Mouse (Mus musculus) hindbrain, embryonic 10.5 days (tissue): ENCODE data around the gene Atxn7l3. TPM values are rescaled to one million over a fixed set of nuclear protein-coding genes. Genes with fewer than 3 reads are reported as not detected.

Experiments
- DNase-seq: peaks from one replicate; pipeline ENCODE4 v3.0.0-alpha.2; 2017; ENCODE audit warnings: low spot score
- H3K27ac ChIP-seq: fragments of 300-500 bp; sonication (generic); 2 replicates; pipeline ENCODE4 v1.5.1; 2016; ENCODE audit warnings: mild to moderate bottlenecking, moderate library complexity
- H3K27me3 ChIP-seq: fragments of 300-500 bp; sonication (generic); 2 replicates; pipeline ENCODE4 v1.6.1; 2016; ENCODE audit warnings: mild to moderate bottlenecking; ENCODE audit not compliant: poor library complexity, insufficient read depth, severe bottlenecking
- H3K36me3 ChIP-seq: fragments of 300-500 bp; sonication (generic); 2 replicates; pipeline ENCODE4 v1.6.1; 2016; ENCODE audit warnings: mild to moderate bottlenecking, moderate library complexity
- H3K4me1 ChIP-seq: fragments of 300-500 bp; sonication (generic); replicated peaks from 2 replicates; pipeline ENCODE4 v1.6.1; 2016; ENCODE audit warnings: mild to moderate bottlenecking
- H3K4me3 ChIP-seq: fragments of 300-500 bp; sonication (generic); 2 replicates; pipeline ENCODE4 v1.5.1; 2016; ENCODE audit warnings: mild to moderate bottlenecking, moderate library complexity
- H3K9me3 ChIP-seq: fragments of 300-500 bp; sonication (generic); 2 replicates; pipeline ENCODE4 v1.6.1; 2016; ENCODE audit warnings: mild to moderate bottlenecking, moderate library complexity
- WGBS: fragments of 180-500 bp; shearing (Covaris S2); methylation state at CpG from one replicate; pipeline ENCODE4 v1.1.7; 2016; 5-methylcytosine and 5-hydroxymethylcytosine counted together
- polyA plus RNA-seq: library from polyadenylated mRNA; unstranded; fragments of >200 nt; fragmentation: Nextera tagmentation; extraction: Ambion mirVana; gene quantifications from 2 replicates; pipeline ENCODE4 v1.2.1, GENCODE M21; 2016

Gene Atxn7l3
- polyA plus RNA-seq, 1 experiment from 2014 or later: 18.7 TPM

DNA sequence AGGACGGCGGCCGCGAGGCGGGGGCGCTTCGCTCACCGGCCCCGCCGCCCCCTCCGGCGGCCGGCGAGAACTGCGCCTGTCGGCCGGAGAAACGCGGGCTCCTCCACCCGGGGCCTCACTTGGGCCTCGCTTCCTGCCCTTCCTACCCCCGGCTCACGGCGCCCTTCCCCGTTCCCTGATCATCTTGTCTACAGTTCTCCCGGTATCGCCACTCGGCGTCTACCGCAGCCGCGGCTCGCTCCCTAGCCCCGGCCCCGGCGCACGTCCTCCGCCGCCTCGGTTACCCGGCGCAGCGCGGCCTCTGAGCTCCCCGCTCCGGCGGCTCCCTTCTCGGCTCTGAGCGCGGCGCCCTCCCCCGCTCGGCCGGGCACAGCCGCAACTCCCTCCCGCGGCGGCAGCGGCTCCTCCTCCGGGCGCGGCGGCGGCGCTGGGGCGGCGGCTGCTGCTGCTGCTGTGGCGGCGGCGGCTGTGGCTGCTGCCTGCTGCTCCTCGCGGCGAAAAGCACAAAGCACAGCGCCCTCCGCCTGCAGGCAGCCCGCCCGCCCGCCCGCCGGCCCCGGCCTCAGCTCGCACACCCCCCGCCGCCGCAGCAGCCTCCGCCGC, 21.0 kb upstream of the Atxn7l3 start:
- Histone ChIP-seq H3K9me3 (no peaks in the 10 kb centered on the region), H3K4me1 (peaks cover 39% of the 10 kb centered on the region), H3K27me3 (no peaks in the 10 kb centered on the region; the same call in 1 of the 2 replicates), H3K36me3 (peaks cover 34% of the 10 kb centered on the region), H3K4me3 (peak overlapping the region; percentile 100), H3K27ac (peak overlapping the region; percentile 100)
- WGBS: under 1% methylated on average over 86 of the region's 87 CpGs
- DNase-seq: peak; percentile 68

DNA sequence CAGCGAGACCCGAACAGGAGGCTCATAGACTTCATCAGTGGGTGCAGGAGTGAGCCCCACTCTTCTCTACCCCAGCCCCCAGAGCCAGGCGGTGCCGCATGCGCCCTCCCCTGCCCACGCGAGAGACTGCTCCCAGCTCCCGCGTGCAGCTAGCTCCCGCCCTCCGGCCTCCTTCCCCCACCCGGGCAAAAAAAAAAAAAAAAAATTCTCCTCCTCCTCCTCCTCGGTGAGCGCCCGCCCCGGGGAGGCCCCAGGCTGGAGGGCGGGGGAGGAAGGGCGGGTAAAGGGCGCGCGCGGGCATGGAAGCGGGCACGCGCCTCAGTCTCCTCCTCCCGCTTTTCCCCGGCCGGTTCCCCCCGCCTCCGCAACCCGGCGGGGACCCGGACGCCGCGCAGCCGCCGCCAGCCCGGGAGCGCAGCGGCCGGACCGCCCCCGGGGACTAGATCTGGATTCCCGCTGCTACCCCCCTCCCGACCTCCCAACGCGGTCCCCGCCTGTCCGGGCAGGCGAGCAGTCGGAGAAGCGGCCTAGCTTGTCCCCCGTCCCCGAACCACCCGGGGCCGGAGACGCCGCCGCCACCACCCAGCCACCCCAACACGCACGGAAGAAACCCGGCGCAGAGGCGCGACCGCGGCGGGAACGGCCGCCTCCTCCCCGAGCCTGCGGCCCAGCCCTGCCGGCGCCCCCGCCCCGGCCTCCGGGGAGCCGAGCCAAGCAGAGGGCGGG, 20.3 kb upstream of the Atxn7l3 start:
- Histone ChIP-seq H3K27ac (peak overlapping the region; percentile 100), H3K4me3 (peak overlapping the region; percentile 100), H3K9me3 (no peaks in the 10 kb centered on the region), H3K27me3 (no peaks in the 10 kb centered on the region), H3K36me3 (peaks cover 41% of the 10 kb centered on the region), H3K4me1 (peaks cover 44% of the 10 kb centered on the region)
- under 1% methylated on average over 72 of the region's 80 CpGs for WGBS
- peak; percentile 85 for DNase-seq

DNA sequence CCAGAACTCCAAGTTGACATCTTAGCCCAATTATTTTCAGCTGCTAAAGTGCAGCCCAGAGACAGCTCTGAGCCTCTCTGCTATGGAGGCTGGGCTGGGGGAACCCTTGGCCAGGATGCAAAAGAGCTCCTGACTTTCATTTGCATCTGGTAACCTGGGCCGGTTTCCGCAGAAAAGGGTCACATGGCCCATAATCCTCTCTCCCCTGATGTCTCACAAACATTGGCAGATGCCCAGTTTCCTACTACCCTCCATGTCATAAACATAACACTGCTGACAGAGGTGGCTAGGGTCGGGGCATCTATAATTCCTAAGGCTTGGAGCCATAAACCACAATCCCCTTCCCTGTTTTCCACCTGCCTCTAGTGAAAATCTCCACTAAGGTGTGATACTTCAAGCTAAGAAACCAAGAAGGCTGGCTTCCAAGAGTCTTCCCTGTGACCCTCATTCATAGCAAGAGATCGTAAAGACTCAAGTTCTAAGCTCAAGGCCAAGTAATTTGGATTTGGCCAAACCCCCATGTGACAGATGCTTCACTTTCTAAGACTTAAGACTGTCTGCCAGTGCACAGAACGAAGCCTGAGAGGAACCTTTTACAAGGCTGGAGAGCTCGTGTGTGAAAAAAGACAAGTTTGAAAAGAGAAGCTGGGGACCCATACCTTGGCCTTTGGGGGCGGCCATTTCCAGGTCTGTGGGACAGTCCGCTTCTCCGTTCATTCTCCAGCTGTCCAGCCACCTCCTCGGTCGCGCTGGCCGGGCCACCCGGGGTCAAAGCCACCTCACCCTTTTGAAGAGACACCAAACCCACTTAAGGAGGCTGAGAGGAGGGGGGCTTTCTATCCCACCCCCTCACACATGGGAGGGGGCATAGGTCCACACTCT, 19.5 kb upstream of the Atxn7l3 start:
- Histone ChIP-seq H3K4me3 (peak overlapping the region; percentile 100), H3K27me3 (no peaks in the 10 kb centered on the region), H3K27ac (peak overlapping the region; percentile 100), H3K9me3 (no peaks in the 10 kb centered on the region), H3K36me3 (peaks cover 49% of the 10 kb centered on the region), H3K4me1 (peaks cover 51% of the 10 kb centered on the region)
- no peak for DNase-seq
- 21% methylated on average over 14 of the region's 14 CpGs for WGBS

DNA sequence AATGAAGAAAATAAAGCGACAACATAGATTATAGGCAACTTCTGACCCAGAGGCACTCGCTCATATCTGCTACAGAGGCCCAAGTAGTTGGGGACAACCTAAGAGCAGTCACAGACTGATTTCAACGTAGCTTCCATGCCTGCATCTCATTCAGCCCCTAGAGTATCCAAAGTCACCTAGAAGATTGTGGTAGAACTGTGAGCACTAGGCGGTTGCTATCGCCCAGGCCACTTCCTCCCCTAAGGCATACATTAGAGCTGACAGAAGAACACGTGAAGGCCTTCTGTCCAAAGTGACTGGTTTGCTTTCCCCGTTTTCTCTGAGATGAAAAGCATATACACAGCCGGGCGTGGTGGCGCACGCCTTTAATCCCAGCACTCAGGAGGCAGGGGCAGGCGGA, 17.9 kb upstream of the Atxn7l3 start:
- WGBS: 89% methylated on average over 12 of the region's 12 CpGs
- DNase-seq: no peak
- Histone ChIP-seq H3K36me3 (peaks cover 65% of the 10 kb centered on the region), H3K9me3 (no peaks in the 10 kb centered on the region), H3K4me3 (no peak overlapping the region), H3K27ac (no peak overlapping the region), H3K4me1 (peaks cover 53% of the 10 kb centered on the region), H3K27me3 (no peaks in the 10 kb centered on the region)

DNA sequence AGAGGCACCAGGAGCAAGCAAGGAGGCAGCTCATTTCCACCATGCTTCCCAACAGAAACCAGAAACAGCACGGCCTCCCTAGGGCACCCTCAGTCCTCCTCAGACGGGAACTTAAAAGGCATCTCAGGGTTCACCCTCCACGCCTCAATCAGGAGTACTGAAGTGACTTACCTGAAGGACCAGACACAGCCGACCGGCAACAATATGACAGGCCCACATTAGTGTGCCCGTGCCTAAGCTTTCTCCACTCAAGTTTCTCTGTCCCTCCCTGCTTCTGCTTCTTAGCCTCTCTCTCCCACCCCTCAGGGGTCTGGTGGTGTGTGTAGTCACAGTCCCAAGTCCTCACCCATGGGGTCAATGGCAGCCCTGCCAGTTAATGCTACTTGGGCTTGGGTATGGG, 16.2 kb upstream of the Atxn7l3 start:
- peaks cover 78% of the 10 kb centered on the region for H3K36me3 ChIP-seq
- WGBS: 90% methylated on average over 6 of the region's 6 CpGs
- no peak overlapping the region for H3K4me3 ChIP-seq
- H3K4me1 ChIP-seq: peaks cover 63% of the 10 kb centered on the region
- no peaks in the 10 kb centered on the region for H3K27me3 ChIP-seq
- H3K27ac ChIP-seq: no peak overlapping the region
- no peaks in the 10 kb centered on the region for H3K9me3 ChIP-seq
- no peak for DNase-seq

DNA sequence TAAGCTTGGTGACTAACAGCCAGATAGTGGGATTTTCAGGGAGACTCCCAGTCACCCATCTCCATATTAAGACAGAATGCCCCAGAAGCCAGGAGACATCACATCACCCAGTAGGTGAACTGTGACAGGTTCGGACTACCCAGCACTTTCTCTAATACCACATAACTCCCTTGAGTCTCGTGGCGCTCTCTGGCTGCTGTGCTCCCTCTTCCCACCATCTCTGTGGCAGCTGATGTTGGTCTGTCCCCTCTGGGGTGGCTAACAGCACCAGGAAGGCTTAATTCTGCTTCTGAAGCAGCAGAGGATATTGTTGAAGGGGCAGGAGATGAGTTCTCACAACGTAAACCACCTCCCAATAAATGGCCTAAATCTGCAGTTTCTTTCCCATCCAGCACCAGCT, 15.5 kb upstream of the Atxn7l3 start:
- Histone ChIP-seq H3K27ac (no peak overlapping the region), H3K27me3 (no peaks in the 10 kb centered on the region), H3K36me3 (peaks cover 84% of the 10 kb centered on the region), H3K4me1 (peaks cover 63% of the 10 kb centered on the region), H3K4me3 (no peak overlapping the region), H3K9me3 (no peaks in the 10 kb centered on the region)
- WGBS: 85% methylated on average over 4 of the region's 4 CpGs
- DNase-seq: no peak

DNA sequence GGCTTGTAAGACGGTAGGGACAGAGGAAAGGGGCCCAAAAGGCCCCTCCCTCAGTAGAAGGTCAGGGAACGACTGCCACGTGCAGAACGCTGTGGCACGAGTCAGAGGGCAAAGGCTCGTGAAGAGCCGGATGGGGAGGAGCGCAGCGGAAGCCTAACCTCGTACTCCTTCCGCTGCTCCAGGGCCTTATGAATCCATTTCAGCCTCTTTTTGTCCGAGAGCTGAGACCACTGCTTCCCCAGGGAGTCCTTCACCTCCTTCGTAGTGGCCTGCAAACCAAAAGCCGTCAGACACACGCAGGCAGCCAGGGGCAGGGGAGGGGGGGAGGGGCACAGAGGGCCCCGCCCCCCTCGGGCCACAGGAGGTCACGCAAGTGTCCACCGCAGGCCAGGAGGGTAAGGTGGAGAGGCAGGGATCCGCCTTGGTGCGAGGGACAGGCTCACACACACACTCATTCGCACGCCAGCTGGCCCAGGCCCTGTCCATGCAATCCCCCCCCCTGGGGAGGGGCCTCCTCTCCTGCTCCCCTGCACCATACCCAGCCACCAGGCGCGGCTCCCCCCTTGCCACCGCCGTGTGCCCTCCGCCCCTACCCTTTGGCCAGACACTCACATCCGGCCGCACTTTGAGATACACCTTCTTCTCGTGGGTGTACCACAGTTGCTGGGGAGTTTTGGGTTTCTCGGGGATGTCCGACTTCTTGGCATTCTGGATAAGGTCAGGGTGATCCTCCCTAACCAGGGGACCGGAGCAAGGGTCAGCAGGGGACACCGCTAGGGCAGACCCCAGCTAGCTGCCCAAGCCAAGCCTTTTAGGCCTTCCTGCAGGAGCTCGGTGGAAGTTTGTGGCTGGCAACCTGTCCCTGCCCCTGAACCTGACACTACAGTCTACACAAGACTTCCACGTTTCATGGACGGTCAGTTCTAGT, 14.6 kb upstream of the Atxn7l3 start:
- no peaks in the 10 kb centered on the region for H3K27me3 ChIP-seq
- H3K27ac ChIP-seq: peak overlapping the region; percentile 66
- 42% methylated on average over 38 of the region's 38 CpGs for WGBS
- H3K4me1 ChIP-seq: peaks cover 60% of the 10 kb centered on the region
- DNase-seq: no peak
- H3K9me3 ChIP-seq: no peaks in the 10 kb centered on the region
- H3K4me3 ChIP-seq: peak overlapping the region; percentile 46; the same call in 1 of the 2 replicates
- peaks cover 94% of the 10 kb centered on the region for H3K36me3 ChIP-seq

DNA sequence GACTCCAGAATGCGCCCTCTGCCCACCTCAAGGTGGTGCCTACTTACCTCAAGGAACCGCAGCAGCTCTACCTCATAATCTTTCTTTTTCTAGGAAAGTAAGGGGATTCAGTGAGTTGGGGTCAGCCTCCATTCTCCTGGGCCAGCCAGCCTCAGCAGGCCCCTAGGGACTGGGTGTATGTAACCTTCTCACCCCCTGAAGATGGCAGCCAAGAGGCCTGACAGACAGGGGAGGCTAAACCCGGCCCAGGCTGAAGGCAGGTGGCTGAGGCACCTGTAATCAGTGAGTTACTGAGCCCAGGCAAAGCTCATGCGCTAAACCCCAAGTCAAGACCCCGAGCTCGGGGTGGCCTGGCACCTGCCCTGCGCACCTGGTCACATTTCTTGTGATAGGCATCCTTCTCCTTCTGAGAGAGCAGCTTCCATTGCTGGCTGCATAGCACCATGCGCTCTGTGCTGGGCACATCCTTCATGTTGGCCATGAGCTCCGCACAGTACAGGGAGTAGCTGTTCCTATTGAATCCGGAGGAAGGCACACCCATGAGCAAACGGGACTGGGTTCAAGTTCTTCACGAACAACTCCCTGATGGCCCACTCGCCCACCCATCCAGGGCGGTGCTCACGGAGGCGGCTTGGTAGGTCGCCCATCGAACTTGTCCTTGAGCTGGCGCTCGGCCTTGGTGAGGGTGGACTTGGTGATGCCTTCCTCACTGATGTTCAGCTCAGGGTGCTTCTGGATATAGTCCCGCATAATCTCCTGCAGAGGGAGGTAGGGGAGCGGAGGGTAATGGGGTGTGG, 13.6 kb upstream of the Atxn7l3 start:
- peaks cover 96% of the 10 kb centered on the region for H3K36me3 ChIP-seq
- no peak for DNase-seq
- H3K27me3 ChIP-seq: no peaks in the 10 kb centered on the region
- H3K9me3 ChIP-seq: no peaks in the 10 kb centered on the region
- peak overlapping the region; percentile 46 for H3K4me3 ChIP-seq
- peaks cover 51% of the 10 kb centered on the region for H3K4me1 ChIP-seq
- H3K27ac ChIP-seq: peak overlapping the region; percentile 66; the same call in 1 of the 2 replicates
- 87% methylated on average over 22 of the region's 22 CpGs for WGBS

DNA sequence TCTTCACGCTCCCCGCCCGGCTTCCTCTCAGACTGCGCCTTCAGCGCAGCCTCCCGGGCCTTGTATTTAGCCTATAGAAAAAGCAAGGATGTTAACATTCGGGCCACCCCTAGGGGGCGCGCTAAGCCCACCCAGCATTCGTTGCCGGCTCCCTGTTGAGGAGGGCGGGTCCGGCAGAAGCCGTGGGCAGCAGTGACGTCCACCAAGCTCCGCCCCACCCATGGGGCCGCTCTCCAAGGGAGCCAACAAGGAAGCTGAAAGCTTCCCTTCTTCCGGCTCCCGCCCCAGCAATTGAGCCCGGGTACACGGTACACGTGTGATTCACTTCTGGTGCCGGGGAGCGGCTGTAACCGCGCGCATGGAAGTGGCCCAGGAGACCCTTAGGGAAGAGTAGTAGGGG, 12.5 kb upstream of the Atxn7l3 start:
- 1% methylated on average over 27 of the region's 27 CpGs for WGBS
- Histone ChIP-seq H3K9me3 (no peaks in the 10 kb centered on the region), H3K4me3 (peak overlapping the region; percentile 46), H3K4me1 (peaks cover 47% of the 10 kb centered on the region), H3K27ac (peak overlapping the region; percentile 57), H3K27me3 (no peaks in the 10 kb centered on the region), H3K36me3 (peaks cover 88% of the 10 kb centered on the region)
- peak; percentile 97 for DNase-seq

DNA sequence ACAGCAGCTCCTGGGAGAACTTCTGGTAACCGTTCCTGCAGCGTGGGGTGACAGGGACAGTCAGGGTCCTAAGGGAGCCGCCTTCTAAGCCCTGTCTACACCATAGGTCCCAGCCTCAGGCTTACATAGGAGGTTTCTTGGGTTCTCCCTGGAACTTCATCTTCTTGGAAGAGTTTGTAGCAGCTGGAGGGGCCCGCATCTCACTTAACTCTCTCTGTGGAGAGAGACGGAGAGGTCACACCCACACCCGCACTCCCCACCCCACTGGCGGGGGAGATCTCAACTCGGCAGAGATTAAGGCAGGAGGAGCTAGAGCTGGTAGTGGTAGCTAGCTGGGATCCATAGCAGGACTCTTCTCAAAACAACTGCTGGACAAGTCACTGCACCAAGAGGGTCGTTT, 11.7 kb upstream of the Atxn7l3 start:
- no peaks in the 10 kb centered on the region for H3K27me3 ChIP-seq
- 0 out of 2 replicates have a peak overlapping the region, but pooled peaks have one; percentile 16 for H3K27ac ChIP-seq
- peaks cover 47% of the 10 kb centered on the region for H3K4me1 ChIP-seq
- no peak overlapping the region for H3K4me3 ChIP-seq
- peaks cover 80% of the 10 kb centered on the region for H3K36me3 ChIP-seq
- WGBS: 87% methylated on average over 9 of the region's 9 CpGs
- DNase-seq: no peak
- no peaks in the 10 kb centered on the region for H3K9me3 ChIP-seq

DNA sequence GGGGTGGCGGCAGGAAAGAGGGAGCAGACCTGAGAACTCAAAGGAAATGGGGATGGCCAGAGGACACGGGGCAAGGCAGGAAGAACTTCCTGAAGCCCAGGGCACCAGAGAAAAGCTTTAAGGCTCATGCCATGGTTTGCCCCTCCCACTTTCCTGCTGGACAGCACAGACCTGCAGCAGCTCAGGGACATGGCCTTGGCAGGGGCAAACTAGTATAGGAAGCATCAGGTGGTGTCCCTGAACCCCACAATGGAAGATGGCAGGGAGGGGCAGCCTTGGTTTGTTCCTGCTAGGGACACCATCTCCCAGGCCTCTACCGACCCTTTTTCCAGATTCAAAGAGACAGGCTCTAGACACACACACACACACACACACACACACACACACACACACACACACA, 8.9 kb upstream of the Atxn7l3 start:
- H3K27me3 ChIP-seq: no peaks in the 10 kb centered on the region
- no peak overlapping the region; the same call in 1 of the 2 replicates for H3K4me3 ChIP-seq
- no peak overlapping the region for H3K27ac ChIP-seq
- H3K9me3 ChIP-seq: no peaks in the 10 kb centered on the region
- H3K4me1 ChIP-seq: peaks cover 29% of the 10 kb centered on the region
- no peak for DNase-seq
- 73% methylated on average over 3 of the region's 3 CpGs for WGBS
- H3K36me3 ChIP-seq: peaks cover 52% of the 10 kb centered on the region
